Mouse (Mus musculus) lung, postnatal 0 days (tissue): ENCODE results near the gene Cyb5r3.

ENCODE experiments used
- CTCF ChIP-seq: IDR thresholded peaks from 2 replicates; pipeline ENCODE4 v1.5.1; 2016; ENCODE audit warnings: antibody characterized with exemption, mild to moderate bottlenecking
- EP300 ChIP-seq: IDR thresholded peaks from 2 replicates; pipeline ENCODE4 v1.6.1; 2016; ENCODE audit warnings: antibody characterized with exemption, mild to moderate bottlenecking, control low read depth

- TF ChIP-seq CTCF (no peak), EP300 (no peak)
These were observed 5.8 kb downstream of the Cyb5r3 start for GRCm38 (mm10) chr15:83166642-83167041.
